Comparison of ENCODE assay signal across 16 mouse cellular contexts in genomic region chr2:167754929-167755551, GRCm38 (mm10).
DNase-seq lines count a peak whose midpoint lies in the region; ATAC-seq and TF ChIP-seq lines count a peak whose summit lies in the region.
"Had no signal": no experiment of that assay in that cellular context is flagged by ENCODE, and none has a peak within 500 bp of the region (broad histone marks: within the 10 kb centered on the region; RNA-seq: fewer than 3 reads in every experiment).

No protein-coding gene starts in this region.

- H3K9me3 ChIP-seq in lung, postnatal 0 days (ENCODE audit: low read length), result no peaks in the 10 kb centered on the region
- H3K9me3 ChIP-seq: embryonic facial prominence, embryonic 15.5 days; forebrain, embryonic 13.5 days; G1E; kidney, embryonic 15.5 days had no signal

- H3K36me3 ChIP-seq in lung, postnatal 0 days (ENCODE audit: insufficient read depth, low read length), result no peaks in the 10 kb centered on the region
- H3K36me3 ChIP-seq: embryonic facial prominence, embryonic 15.5 days; G1E; kidney, embryonic 15.5 days had no signal

- ATAC-seq in lung, postnatal 0 days, result no peak
- ATAC-seq: forebrain, embryonic 13.5 days had no signal

- H3K4me3 ChIP-seq in lung, postnatal 0 days (ENCODE audit: low read depth, low read length), result no peak overlapping the region
- H3K4me3 ChIP-seq: embryonic facial prominence, embryonic 15.5 days; forebrain, embryonic 13.5 days; kidney, embryonic 15.5 days; layer of hippocampus, adult 2 months; left cerebral cortex, adult 2 months had no signal

- no peak for TF ChIP-seq EP300 in lung, postnatal 0 days (IDR thresholded peaks at IDR 0.05)

- peaks cover 12% of the 10 kb centered on the region; the same call in 1 of the 2 replicates for H3K4me1 ChIP-seq in lung, postnatal 0 days (ENCODE audit: insufficient read depth, low read depth, low read length)
- H3K4me1 ChIP-seq: forebrain, embryonic 13.5 days had no signal

- no peak overlapping the region for H3K4me2 ChIP-seq in lung, postnatal 0 days (replicated peaks; ENCODE audit: low read depth, low read length)
- H3K4me2 ChIP-seq: embryonic facial prominence, embryonic 15.5 days; forebrain, embryonic 13.5 days; kidney, embryonic 15.5 days had no signal

- TF ChIP-seq CTCF in lung, postnatal 0 days (IDR thresholded peaks at IDR 0.05), result no peak

- DNase-seq in heart, adult 11 months, result peak; percentile 96
- DNase-seq in heart, adult 8-10 months (ENCODE audit: low spot score), result no peak
- DNase-seq in lung, postnatal 0 days (ENCODE audit: low spot score), result no peak
- DNase-seq in lung, postnatal 4 days, result no peak
- peak; percentile 63 for DNase-seq in spleen, adult 12 weeks (ENCODE audit: low spot score)
- DNase-seq in frontal cortex, adult 2 months (ENCODE audit: extremely low spot score in 1 of 2, low spot score in 1 of 2), result no peak
- no peak for DNase-seq in thymus, adult 18-20 months
- DNase-seq: cerebellum, adult 2 months; midbrain, embryonic 14.5 days; thymus, postnatal 14 days had no signal

- peak overlapping the region; percentile 35; the same call in 1 of the 2 replicates for H3K27ac ChIP-seq in lung, postnatal 0 days (ENCODE audit: low read length)
- H3K27ac ChIP-seq: embryonic facial prominence, embryonic 15.5 days; forebrain, embryonic 13.5 days; kidney, embryonic 15.5 days; left cerebral cortex, adult 2 months had no signal

- 60% methylated on average over 22 of the region's 22 CpGs for WGBS in lung, postnatal 0 days

- H3K27me3 ChIP-seq in lung, postnatal 0 days (replicated peaks; ENCODE audit: insufficient read depth, low read length), result no peaks in the 10 kb centered on the region
- H3K27me3 ChIP-seq: embryonic facial prominence, embryonic 15.5 days; forebrain, embryonic 13.5 days; kidney, embryonic 15.5 days had no signal

- no peak overlapping the region for H3K9ac ChIP-seq in lung, postnatal 0 days (replicated peaks; ENCODE audit: low read depth)
- H3K9ac ChIP-seq: embryonic facial prominence, embryonic 15.5 days; forebrain, embryonic 13.5 days; kidney, embryonic 15.5 days had no signal

Comparison
In these comparisons a context has a peak if more than half of its experiments do, and no peak if none do; other contexts are left out.
1. DNase-seq: peak in heart, adult 11 months (single experiment) and spleen, adult 12 weeks (single experiment); none in heart, adult 8-10 months (single experiment), lung, postnatal 0 days (single experiment), lung, postnatal 4 days (0 of 2), frontal cortex, adult 2 months (0 of 2) and thymus, adult 18-20 months (0 of 2).